ENCODE assay signal across 18 mouse cellular contexts in genomic region chr10:45849841-45850240, GRCm38 (mm10).
"Had no signal": no experiment of that assay in that cellular context is flagged by ENCODE, and none has a peak within 500 bp of the region (broad histone marks: within the 10 kb centered on the region; RNA-seq: fewer than 3 reads in every experiment).

No protein-coding gene starts in this region.

- H3K36me3 ChIP-seq: intestine, embryonic 15.5 days; limb, embryonic 10.5 days; limb, embryonic 13.5 days; liver, embryonic 12.5 days; liver, embryonic 15.5 days; lung, embryonic 15.5 days; midbrain, embryonic 12.5 days; midbrain, embryonic 15.5 days; stomach, embryonic 15.5 days had no signal

- H3K4me1 ChIP-seq: intestine, embryonic 15.5 days; limb, embryonic 13.5 days; liver, embryonic 12.5 days; liver, embryonic 15.5 days; lung, embryonic 15.5 days; midbrain, embryonic 12.5 days; midbrain, embryonic 15.5 days; stomach, embryonic 15.5 days had no signal

- DNase-seq: liver; lung, adult 18-20 months; lung, postnatal 10 days; lung, postnatal 36 days; retina, postnatal 1 day; right cerebral cortex, postnatal 25 days; spleen, adult 18-20 months; thymus, postnatal 25 days had no signal

- H3K27ac ChIP-seq: intestine, embryonic 15.5 days; limb, embryonic 10.5 days; limb, embryonic 13.5 days; liver, embryonic 12.5 days; liver, embryonic 15.5 days; lung, embryonic 15.5 days; midbrain, embryonic 12.5 days; midbrain, embryonic 15.5 days; stomach, embryonic 15.5 days had no signal

- ATAC-seq: intestine, embryonic 15.5 days; liver, embryonic 12.5 days had no signal

- H3K4me2 ChIP-seq: intestine, embryonic 15.5 days; limb, embryonic 13.5 days; liver, embryonic 12.5 days; liver, embryonic 15.5 days; lung, embryonic 15.5 days; midbrain, embryonic 12.5 days; midbrain, embryonic 15.5 days; stomach, embryonic 15.5 days had no signal

- H3K9ac ChIP-seq: intestine, embryonic 15.5 days; limb, embryonic 13.5 days; liver, embryonic 12.5 days; liver, embryonic 15.5 days; lung, embryonic 15.5 days; midbrain, embryonic 12.5 days; midbrain, embryonic 15.5 days; stomach, embryonic 15.5 days had no signal

- H3K27me3 ChIP-seq: intestine, embryonic 15.5 days; limb, embryonic 13.5 days; liver, embryonic 12.5 days; liver, embryonic 15.5 days; lung, embryonic 15.5 days; midbrain, embryonic 12.5 days; midbrain, embryonic 15.5 days; stomach, embryonic 15.5 days had no signal

- H3K4me3 ChIP-seq: intestine, embryonic 15.5 days; limb, embryonic 10.5 days; limb, embryonic 13.5 days; liver, embryonic 12.5 days; liver, embryonic 15.5 days; lung, embryonic 15.5 days; midbrain, embryonic 12.5 days; midbrain, embryonic 15.5 days; myocyte; stomach, embryonic 15.5 days had no signal

- H3K9me3 ChIP-seq: intestine, embryonic 15.5 days; limb, embryonic 10.5 days; limb, embryonic 13.5 days; liver, embryonic 12.5 days; liver, embryonic 15.5 days; lung, embryonic 15.5 days; midbrain, embryonic 12.5 days; midbrain, embryonic 15.5 days; stomach, embryonic 15.5 days had no signal
